Mouse (Mus musculus) fibroblast of lung, adult 2 months (primary cell): ENCODE measurements around the gene Tpgs1.
"Not testable (repeated sequence)": the region's sequence is repeated elsewhere in the genome, so short reads cannot be mapped to it uniquely, and the experiment has no call there.

Experiments used
- DNase-seq: peaks from one replicate; pipeline ENCODE4 v3.0.0-alpha.2; 2011; ENCODE audit warnings: low read depth

Tpgs1 gene

DNA sequence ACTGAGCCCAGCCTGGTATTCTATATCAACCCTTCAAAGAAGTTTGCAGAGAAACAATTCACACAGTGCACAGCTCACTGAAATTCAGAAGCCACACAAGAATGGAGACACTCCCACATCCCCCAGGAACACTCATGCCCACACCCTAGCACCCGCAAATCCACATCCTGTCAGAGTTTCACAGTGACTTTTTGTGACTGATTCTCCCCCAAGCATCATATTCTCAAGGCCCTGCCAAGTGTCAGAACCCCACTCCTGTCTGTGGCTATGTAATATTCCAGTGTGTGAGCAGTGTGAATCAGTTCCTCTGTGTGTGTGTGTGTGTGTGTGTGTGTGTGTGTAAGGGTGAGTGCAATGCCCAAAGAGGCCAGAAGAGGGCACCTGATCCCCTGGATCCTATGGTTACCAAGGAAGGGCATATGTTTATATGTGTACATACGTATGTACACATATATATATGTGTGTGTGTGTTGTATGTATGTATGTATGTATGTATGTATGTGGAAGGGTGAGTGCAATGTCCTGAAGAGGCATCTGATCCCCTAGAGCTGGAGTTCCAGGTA lies 22.9 kb downstream of the Tpgs1 start:
- DNase-seq, result no peak

DNA sequence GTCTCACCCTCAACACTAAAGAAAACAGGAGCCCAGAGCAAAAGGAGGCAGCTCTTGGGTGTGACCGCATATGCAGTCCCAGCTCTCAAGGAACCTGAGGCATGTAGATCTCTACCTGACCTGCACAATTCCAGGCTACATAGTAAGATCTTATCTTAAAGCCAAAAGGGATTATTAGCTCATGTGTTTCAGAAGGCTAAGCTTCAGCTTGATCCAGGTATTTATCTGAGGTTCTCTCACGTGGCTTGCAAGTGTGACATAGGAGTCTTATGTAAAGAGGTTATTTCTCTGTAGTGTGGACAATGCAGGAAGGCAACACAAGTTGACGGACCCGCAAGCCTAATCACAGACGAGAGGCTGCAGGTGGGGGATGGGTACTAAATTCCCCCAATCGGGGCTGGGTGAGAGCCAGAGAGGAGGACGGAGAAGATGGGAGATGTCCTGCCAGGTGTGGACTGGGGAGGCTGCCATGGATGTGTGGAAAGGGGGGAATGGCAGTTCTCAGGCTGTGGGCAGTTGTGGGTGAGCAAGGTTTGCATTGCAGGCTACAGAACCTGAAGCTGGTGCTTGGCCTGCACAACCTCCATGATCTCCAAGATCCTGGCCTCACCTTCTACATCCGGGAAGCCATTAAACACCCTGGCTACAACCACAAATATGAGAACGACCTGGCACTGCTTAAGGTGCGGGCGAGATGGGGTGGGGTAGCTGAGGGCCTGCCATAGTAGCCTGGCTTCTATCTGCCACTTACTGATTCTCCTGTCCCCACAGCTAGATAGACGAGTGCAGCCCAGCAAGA lies 24.6 kb downstream of the Tpgs1 start:
- no peak for DNase-seq

DNA sequence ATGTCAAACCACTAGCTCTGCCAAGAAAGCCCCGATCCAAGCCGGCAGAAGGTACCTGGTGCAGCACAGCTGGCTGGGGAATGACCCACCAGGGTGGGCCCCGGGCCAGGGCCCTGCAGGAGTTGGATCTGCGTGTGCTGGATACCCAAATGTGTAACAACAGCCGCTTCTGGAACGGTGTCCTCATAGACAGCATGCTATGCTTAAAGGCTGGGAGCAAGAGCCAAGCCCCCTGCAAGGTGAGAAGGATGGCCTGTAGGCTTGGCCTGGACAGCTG lies 25.1 kb downstream of the Tpgs1 start:
- DNase-seq, result no peak

DNA sequence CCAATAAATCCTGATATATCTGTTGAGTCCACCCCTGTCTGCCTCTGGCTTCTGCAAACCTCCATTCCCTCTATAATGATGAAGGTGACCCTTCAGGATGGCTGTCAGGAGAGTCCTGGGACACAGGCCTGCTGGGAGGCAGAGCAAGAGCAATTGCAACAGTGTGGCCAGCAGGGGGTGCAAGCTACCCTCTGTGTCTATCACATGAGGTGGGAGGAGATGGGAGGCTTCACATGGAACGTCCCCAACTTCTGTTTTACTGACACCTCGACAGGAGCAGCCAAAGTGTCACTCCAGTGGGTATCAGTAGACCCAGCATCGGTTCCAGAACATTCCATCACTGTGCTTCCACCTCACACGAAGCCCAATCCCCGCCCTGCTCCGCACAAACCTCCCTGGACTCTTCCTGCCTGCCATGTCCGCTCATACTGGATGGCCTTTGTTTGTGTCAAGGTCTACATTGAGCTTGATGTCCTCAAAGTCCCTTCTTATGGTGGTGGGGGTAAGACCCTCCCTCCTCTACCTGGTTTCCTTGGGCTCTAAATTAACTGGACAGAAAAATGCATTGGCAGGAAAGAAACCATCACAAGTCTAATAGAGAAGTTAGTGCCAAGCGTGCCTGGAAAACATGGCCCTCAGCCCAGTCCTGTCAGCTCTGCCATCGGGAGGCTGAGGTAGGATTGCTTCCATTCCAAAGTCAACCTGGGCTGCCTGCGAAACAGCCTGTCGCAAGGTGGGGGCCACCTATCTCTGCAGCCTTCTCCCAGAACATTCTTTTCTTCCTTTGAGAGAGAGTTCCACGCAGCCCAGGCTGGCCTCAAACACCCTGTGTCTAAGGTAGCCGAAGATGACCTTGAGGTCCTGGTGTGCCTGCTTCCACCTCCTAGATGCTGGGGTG lies 26.3 kb downstream of the Tpgs1 start:
- peak; percentile 76 for DNase-seq

DNA sequence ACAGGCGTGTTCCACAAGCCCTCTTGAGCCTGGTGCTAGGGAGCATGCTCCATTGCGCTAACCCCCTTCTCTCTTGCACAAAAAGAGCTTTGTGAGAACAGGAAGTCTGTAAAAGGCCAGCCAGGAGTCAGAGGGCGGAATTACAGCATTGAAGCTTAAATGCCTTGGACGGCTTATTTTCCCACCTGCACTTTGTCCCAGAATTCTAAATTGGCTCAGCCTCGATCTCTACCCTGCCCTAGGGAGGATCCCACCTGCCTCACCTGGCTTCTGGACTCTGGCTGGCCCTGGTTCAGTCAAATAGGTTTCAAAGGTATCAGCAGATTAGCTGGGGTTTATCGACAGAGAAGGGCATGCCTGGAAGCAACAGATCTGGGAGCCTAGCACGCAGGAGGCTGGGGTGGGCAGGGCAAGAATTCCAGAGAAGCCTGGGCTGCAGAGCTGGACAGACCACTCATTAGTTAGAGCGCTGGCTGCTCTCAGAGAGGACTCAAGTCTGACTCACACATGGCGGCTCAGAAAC lies 27.0 kb downstream of the Tpgs1 start:
- peak; percentile 81 for DNase-seq

DNA sequence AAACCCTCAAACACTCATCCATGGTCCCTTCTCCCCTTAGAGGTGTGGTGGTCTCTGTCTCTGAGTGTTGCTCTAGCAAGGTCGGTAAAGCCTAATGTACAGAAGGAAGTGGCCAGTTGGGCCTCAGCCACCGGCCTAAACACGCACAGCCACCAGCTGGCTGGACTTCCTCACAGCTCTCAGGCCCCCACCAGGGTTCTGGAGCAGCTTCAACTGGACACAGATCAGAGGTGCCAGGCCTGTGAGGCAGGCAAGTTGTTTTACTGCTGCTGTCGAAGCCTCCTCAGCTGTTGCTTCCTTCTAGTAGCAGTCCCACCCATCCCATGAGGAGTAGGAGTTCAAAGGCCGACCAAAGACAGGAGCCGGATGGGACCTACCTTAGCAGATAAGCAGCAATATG lies 28.7 kb downstream of the Tpgs1 start:
- DNase-seq, result no peak

DNA sequence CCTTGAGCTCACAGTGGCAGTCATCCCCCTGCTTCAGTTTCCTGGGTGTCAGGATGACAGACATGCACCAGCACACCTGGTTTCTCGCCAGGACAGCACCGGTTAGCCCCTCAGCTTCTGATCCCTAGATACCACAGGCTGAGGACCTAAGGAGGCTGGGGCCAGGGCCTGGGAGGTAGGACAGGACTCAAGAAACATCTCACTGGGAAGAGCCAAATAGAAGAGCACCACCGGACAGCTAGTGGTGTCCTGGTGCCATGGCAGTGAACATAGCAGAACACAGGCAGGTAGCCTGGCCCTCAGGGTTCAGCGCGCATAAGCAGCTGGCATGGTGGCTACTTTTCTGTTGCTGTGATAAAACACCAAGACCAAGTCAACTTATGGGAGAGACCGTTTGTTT lies 29.3 kb downstream of the Tpgs1 start:
- DNase-seq, result no peak

DNA sequence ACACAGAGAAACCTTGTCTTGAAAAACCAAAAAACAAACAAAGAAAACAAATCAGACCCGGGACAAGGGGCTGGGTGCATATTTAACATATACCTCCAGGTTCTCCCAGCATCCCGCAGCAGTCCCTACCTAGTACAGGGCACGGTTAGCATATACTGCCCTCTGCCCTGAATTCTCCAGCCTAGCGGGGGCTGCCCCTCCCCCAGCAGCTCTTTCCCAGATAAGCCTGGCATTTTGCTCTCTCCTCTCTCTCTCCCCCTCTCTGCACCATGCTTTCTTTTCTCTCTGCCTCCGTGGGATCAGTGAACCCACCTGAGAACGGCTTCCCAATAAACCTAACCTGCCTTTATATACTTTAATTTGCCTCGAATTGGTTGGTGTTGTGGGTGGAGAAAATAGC lies 31.5 kb downstream of the Tpgs1 start:
- DNase-seq, result no peak

DNA sequence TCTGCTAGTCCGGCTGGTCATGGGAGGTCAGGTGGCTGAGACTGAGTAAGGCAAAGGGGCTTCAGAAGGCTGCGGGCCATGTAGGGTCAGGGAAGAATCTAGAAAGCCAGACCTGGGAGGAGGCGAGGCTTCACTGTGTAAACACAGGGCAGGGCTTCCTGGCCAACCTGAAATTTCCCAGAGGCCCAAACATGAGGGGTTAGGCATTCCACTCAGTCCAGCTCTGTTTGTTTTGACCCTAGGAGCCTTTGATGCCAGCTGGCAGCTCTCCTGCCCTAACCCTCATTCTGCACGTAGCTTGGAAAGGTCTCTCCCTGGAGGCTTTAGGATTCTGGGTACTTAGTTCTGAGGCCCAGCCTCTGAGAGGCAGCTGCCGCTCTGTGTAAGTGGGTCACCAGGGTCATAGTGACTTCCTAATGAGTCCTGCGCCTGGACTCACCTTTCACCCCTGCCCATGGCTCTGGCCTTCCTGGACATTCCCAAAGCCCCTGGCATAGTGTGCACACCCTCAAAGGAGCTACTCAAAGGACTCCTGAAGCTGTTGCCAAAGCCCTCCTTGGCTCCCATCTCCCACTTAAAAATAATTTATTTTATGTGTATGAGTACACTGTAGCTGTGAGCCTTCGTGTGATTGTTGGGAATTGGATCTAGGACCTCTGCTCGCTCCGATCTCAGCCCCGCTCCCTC lies 32.4 kb downstream of the Tpgs1 start:
- DNase-seq, result peak; percentile 84

DNA sequence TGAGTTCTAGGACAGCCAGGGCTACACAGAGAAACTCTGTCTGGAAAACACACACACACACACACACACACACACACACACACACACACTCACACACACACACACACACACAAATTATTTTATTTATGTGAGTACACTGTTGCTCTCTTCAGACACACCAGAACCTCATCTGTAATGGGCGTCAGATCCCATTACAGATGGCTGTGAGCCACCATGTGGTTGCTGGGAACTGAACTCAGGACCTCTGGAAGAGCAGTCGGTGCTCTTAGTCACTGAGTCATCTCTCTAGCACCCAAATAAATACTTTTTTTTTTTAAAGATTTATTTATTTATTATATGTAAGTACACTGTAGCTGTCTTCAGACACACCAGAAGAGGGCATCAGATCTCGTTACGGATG lies 33.8 kb downstream of the Tpgs1 start:
- DNase-seq, result not testable (repeated sequence)

DNA sequence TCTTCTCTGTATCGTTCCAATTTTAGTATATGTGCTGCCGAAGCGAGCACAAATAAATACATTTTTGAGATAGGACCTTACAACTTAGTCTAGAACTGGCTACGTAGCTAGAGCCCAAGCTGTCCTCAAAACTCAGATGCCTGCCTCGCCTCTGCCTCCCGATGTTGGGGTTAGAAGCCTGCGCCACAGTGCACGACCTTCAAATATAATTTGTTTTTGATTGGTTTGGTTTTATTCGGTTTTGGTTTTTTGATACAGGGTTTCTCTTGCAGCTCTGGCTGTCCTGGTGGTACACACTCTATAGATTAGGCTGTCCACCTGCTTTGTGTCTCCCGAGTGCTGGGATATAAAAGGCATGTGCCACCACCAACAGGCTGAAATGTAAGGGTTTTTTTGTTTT lies 34.4 kb downstream of the Tpgs1 start:
- no peak for DNase-seq

DNA sequence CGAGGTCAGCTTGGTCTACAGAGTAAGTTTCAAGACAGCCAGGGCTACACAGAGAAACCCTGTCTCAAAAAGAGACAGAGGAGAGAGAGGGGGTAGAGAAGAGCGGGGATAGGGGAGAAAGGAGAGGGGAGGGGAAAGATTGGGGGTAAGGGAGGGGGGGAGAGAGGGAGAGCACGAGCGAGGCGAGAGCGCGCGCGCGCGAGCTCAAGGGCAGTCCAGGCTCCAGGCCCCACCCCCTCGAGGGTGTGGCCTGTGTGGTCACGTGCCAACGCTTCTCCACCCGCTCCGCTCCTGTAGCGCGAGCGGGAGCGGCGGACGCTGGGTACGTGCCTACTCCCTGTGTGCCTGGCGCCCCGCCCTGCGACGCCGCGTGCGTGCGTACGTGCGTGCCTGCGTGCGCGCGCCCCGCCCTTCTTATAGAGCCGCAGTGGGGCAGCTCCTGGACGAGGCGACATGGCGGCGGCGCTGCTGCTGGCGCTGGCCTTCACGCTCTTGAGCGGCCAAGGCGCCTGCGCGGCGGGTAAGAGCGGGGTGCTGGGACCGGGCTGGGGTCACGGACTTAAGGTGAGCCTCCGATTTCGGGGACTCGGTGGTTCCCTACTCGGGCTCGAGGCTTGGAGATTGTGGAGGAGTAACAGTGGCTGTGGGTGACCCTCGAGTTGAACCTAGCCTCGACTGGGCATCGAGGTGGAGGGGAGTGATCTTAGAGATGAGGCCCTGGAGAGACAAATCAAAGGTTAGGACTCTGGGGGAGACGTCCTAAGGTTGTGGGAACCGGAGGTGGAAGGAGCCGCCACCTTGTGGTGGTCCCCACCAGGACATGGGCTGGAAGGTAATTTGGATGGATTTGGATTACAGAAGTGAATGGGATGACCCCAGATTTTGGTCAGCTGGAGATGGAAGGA lies 35.1 kb downstream of the Tpgs1 start, which contains the start of gene Bsg:
Gene Bsg, plus strand, starts transcription at position 427 of the 905 bp plus-strand sequence.
- DNase-seq, result peak; percentile 96

DNA sequence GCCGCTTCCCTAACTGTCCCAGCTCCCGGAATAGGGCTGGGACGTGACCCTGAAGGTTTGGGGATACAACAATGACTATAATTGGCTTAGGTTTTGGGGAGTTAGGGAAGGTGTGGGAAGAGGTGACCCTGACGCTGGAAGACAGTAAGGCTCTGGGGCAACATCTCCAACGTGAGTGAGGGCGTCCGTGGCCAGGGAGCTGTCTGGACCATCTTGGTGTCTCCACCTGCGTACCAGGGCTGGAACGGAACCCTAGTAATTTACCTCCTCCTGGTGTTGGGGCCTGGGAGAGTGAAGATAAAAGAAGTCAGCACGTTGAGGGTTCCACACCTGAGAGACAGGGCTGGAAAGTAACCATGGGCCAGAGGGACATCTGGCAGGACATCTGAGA lies 35.8 kb downstream of the Tpgs1 start:
- no peak for DNase-seq

DNA sequence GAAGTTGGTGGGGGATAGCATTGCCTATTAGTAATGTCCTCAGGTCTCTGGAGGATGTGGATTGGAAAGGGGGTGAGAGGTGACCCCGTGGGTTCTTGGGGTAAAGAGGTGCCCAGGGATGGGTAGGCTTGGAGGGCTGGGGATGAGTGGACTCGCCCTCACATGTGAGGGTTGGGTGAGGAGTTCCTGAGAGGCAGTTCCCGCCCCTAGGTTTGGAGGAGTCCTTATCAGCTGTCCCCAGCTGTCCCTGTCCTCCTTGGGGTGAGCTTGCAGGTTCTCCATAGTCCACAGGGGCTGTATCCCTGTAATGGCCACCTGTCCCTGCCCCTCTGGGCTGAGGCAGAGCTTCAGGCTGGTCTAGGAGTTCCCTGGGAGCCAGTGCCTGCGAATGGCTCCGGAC lies 36.8 kb downstream of the Tpgs1 start:
- no peak for DNase-seq

DNA sequence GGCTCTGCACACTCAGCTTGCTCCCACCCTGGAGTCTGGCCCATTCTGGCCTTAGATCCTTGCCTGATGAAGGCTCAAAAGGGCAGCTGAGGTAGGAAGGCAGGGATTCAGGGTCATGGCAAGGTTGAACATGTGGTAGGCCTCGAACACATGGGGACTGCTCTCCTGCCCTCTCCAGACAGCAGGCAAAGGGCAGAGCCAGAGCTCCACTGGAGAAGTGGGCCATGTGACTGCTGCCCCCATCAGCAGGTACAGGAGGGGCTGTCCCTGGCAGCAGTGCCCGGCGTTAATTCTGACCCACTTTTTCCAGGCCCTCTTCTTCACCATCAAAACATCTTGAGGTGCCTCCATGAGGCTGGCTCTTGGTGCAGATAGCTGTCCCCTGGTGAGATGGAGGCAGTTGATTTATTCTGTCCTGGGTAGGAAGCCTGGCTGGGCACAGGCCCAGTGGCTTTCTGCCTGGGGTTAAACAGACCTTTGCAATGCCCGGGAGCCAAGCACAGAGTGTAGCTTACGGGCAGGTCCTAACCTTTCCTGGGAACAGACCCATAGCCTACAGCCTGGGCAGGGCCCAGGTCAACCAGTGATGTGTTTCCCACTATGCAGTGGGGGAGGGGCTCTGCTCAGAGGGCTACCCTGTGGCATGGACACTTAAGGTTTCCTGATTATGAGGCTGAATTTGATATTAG lies 37.4 kb downstream of the Tpgs1 start:
- DNase-seq, result no peak

DNA sequence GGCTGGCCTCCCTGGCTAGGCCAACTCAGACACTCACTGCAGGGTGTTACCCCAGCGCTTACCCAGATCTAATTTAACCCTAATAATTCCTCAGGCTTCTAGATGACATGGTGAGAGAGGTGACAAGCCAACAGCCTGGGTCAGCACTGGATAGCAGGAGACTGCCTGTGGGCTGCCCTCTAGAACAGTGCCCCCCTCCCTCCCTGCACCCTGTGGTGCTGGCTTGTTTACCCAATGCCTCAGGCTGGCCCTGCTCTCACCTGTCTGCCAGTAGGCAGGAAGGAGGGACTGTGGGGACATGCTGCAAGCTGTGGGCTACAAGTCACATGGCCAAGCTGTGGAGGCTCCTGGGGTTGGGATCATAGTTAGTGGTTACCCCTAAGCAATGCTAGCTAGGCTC lies 38.0 kb downstream of the Tpgs1 start:
- DNase-seq, result no peak

DNA sequence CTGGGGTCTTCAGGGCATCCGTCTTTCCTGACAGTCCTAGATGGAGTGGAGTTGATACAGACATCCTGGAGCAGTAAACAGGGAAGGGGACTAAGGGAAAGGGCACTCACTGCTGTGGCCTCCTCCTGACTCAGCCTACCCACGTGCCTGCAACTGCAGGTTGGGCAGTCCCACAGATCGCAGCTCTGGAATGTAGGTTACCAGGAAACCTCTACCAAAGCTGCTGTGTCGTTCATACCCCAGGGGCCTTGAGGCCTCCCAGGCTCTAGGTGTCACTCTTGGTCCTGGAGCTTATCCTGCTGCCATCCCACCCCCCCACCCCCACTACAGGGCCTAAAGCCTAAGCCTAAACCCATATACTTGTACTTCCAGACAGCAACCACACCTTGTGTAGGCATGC lies 38.6 kb downstream of the Tpgs1 start:
- DNase-seq, result no peak

DNA sequence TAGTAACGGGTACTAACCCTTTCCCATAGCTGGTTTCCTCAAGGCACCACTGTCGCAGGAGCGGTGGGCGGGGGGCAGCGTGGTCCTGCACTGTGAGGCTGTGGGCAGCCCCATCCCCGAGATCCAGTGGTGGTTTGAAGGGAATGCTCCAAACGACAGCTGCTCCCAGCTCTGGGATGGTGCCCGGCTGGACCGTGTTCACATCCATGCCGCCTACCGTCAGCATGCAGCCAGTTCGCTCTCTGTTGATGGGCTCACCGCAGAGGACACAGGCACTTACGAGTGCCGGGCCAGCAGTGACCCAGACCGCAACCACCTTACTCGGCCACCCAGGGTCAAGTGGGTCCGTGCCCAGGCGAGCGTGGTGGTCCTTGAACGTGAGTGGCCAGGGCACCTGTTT lies 39.5 kb downstream of the Tpgs1 start:
- DNase-seq, result no peak

DNA sequence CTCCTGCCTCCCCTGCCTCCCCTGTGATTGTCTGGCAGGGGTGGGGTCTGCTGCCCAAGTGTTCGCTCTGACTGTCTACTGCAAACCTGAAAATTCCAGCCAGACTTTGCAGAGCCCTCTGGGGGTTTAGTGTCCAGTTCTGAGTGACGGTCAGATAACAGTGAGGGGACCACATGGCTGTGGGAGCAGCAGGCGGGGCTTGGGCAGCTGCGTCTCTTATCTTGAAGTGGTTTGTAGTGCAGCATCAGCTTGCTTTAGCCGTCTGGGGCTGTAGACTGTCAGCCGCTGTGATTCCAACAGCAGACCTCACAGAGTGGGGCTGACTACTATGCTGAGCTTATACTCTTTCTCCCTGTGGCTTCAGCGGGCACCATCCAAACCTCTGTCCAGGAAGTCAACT lies 40.1 kb downstream of the Tpgs1 start:
- DNase-seq, result no peak

DNA sequence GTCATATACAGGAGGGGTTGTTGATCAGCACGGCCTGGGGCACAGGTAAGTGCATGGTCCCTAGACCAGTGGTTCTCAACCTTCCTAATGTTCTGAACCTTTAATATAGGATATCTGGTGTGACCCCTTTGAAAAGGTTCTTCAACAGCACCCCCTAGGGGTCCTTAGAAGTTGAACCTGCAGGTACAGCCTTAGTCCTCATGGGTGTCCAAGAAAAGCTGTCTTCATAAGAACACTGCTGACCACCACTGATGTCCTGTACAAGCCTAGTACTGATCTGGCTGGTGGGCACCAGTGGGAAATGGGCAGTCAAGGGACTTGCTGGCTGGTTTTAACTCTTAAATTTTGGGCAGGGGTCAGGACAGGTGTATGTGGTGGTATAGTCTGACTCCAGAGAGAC lies 42.9 kb downstream of the Tpgs1 start:
- DNase-seq, result no peak
